Mouse (Mus musculus) neural tube, embryonic 15.5 days (tissue): ENCODE results near the gene Cyp2a4. TPM values are rescaled to one million over a fixed set of nuclear protein-coding genes. Genes with fewer than 3 reads are reported as not detected.

Experiments used
- polyA plus RNA-seq: library from polyadenylated mRNA; unstranded; fragments of >200 nt; fragmentation: Nextera tagmentation; extraction: Ambion mirVana; gene quantifications from 2 replicates; pipeline ENCODE4 v1.2.1, GENCODE M21; 2015

The Cyp2a4 gene
- polyA plus RNA-seq, 1 experiment from 2014 or later, result not detected

Other genes with a start within 250 kb of the Cyp2a4 start
- gene Cyp2b13, start 245.7 kb upstream of the Cyp2a4 start, polyA plus RNA-seq, result not detected in 2 replicates
- gene Cyp2b9, start 133.8 kb upstream of the Cyp2a4 start, polyA plus RNA-seq, result not detected in 2 replicates
- gene Vmn1r184, start 46.8 kb upstream of the Cyp2a4 start, polyA plus RNA-seq, result not detected in 2 replicates
- gene Nlrp9c, start 96.5 kb downstream of the Cyp2a4 start, polyA plus RNA-seq, result not detected in 2 replicates
- gene Nlrp4a, start 127.9 kb downstream of the Cyp2a4 start, polyA plus RNA-seq, result not detected in 2 replicates
- gene Nlrp9a, start 227.9 kb downstream of the Cyp2a4 start, polyA plus RNA-seq, result not detected in 2 replicates